In the genomic region with DNA sequence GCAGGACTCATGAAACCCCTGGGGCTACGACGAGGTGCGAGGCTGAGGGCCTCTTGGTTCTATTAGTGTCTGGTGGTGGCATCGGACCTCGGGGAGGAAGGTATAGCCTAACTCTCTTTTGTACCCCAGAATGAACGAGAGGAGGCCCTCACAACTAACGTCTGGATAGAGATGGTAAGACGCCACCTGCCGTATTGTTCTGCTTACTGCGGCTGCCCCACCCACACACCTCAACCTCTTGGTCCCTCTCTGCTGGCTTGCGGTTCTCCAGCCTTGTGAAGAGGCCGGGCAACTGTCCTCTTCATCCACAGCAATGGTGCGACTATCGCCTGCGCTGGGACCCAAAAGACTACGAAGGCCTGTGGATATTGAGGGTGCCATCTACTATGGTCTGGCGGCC, we compare ENCODE assay signal across 11 mouse cellular contexts. TPM values are rescaled to one million over a fixed set of nuclear protein-coding genes. Genes with fewer than 3 reads are reported as not detected.
A peak's percentile ranks its signal among the peaks of the same experiment; 100 is the strongest.
DNase-seq lines count a peak whose midpoint lies in the region; ATAC-seq and TF ChIP-seq lines count a peak whose summit lies in the region.
"Had no signal": no experiment of that assay in that cellular context is flagged by ENCODE, and none has a peak within 500 bp of the region (broad histone marks: within the 10 kb centered on the region; RNA-seq: fewer than 3 reads in every experiment).

No protein-coding gene starts in this region.

- 30% methylated on average over 17 of the region's 17 CpGs for WGBS in heart, adult 2 months
- 25% methylated on average over 17 of the region's 17 CpGs for WGBS in lung, postnatal 0 days

- no peak overlapping the region for H3K4me3 ChIP-seq in heart, adult 2 months
- H3K4me3 ChIP-seq in lung, postnatal 0 days (ENCODE audit: low read depth, low read length): no peak overlapping the region
- H3K4me3 ChIP-seq: embryonic facial prominence, embryonic 12.5 days had no signal

- no peak for TF ChIP-seq EP300 in heart, adult 2 months (IDR thresholded peaks at IDR 0.05; ENCODE audit: insufficient read depth, low read depth, low read length)
- TF ChIP-seq EP300 in lung, postnatal 0 days (IDR thresholded peaks at IDR 0.05): no peak

- intact Hi-C loops in heart, adult 2 months (cut with DNase I): no loop called here

- no peak overlapping the region for H3K9ac ChIP-seq in heart, adult 2 months (ENCODE audit: low read depth, low read length)
- no peak overlapping the region for H3K9ac ChIP-seq in lung, postnatal 0 days (replicated peaks; ENCODE audit: low read depth)

- no peaks in the 10 kb centered on the region for H3K36me3 ChIP-seq in heart, adult 2 months (ENCODE audit: control insufficient read depth, insufficient read depth, low read length)
- H3K36me3 ChIP-seq in lung, postnatal 0 days (ENCODE audit: insufficient read depth, low read length): no peaks in the 10 kb centered on the region
- H3K36me3 ChIP-seq: embryonic facial prominence, embryonic 12.5 days had no signal

- TF ChIP-seq POLR2A in heart, adult 2 months (IDR thresholded peaks at IDR 0.05; ENCODE audit: insufficient read depth, low read depth, low read length): no peak

- no peaks in the 10 kb centered on the region for H3K27me3 ChIP-seq in heart, adult 2 months (ENCODE audit: control insufficient read depth, insufficient read depth, low read length)
- H3K27me3 ChIP-seq in lung, postnatal 0 days (replicated peaks; ENCODE audit: insufficient read depth, low read length): 0 out of 2 replicates have a peak, but pooled peaks cover 6% of the 10 kb centered on the region

- H3K27ac ChIP-seq in heart, adult 2 months: no peak overlapping the region
- no peak overlapping the region for H3K27ac ChIP-seq in lung, postnatal 0 days (ENCODE audit: low read length)
- H3K27ac ChIP-seq: embryonic facial prominence, embryonic 12.5 days had no signal

- no peak for ATAC-seq in lung, postnatal 0 days
- ATAC-seq in megakaryocyte progenitor cell, adult 5-6 weeks (replicated peaks; ENCODE audit: poor library complexity): peak; percentile 86

- H3K4me1 ChIP-seq in heart, adult 2 months (ENCODE audit: control insufficient read depth, insufficient read depth, low read length): no peaks in the 10 kb centered on the region
- no peaks in the 10 kb centered on the region for H3K4me1 ChIP-seq in lung, postnatal 0 days (ENCODE audit: insufficient read depth, low read depth, low read length)

- H3K9me3 ChIP-seq in lung, postnatal 0 days (ENCODE audit: low read length): no peaks in the 10 kb centered on the region
- H3K9me3 ChIP-seq: embryonic facial prominence, embryonic 12.5 days had no signal

- H3K79me2 ChIP-seq in heart, adult 2 months (replicated peaks; ENCODE audit: control insufficient read depth, insufficient read depth, low read length): no peaks in the 10 kb centered on the region

- peak; percentile 40 for TF ChIP-seq CTCF in heart, adult 2 months (IDR thresholded peaks at IDR 0.05)
- peak; percentile 56 for TF ChIP-seq CTCF in lung, postnatal 0 days (IDR thresholded peaks at IDR 0.05)

- DNase-seq in heart, adult 2 months: no peak
- DNase-seq in heart, adult 18-20 months: no peak
- peak; percentile 20 for DNase-seq in lung, postnatal 0 days (ENCODE audit: low spot score)
- no peak for DNase-seq in lung, postnatal 25 days (ENCODE audit: low spot score)
- peak; percentile 46 for DNase-seq in embryo, embryonic 10.5 days (ENCODE audit: low spot score)
- DNase-seq in cerebellum, adult 8-10 months: no peak
- DNase-seq in testis, postnatal 14 days (ENCODE audit: low spot score): no peak
- DNase-seq: heart, adult 11 months had no signal

- no peak overlapping the region for H3K4me2 ChIP-seq in lung, postnatal 0 days (replicated peaks; ENCODE audit: low read depth, low read length)
- H3K4me2 ChIP-seq: embryonic facial prominence, embryonic 12.5 days had no signal

RNA-seq across cellular contexts. Expression of a gene that starts 1.9 kb away (rescaled TPM):
- total RNA-seq in heart, adult 2 months (2021): not detected
- not detected in 2 replicates for polyA plus RNA-seq in heart, adult 2 months (2012; rRNA removed)
- not detected for total RNA-seq in heart, adult 18-20 months (2021)
- 0.04 TPM in 1 of 2 replicates, not detected in the other for polyA plus RNA-seq in lung, postnatal 0 days (2015; fragmentation: Nextera tagmentation; extraction: Ambion mirVana)
- not detected in 2 replicates for total RNA-seq in megakaryocyte progenitor cell, adult 5-6 weeks (2015)
- total RNA-seq in megakaryocyte progenitor cell, adult 5-6 weeks (2017): not detected in 2 replicates
- polyA plus RNA-seq: neural tube, embryonic 14.5 days had no signal

RNA-seq across cellular contexts. Expression of a gene that starts 7.4 kb away (rescaled TPM):
- total RNA-seq in heart, adult 2 months (2021): 10 to 100 TPM; 44.1 to 47.2 TPM
- 25.8 and 37.2 TPM in 2 replicates for polyA plus RNA-seq in heart, adult 2 months (2012; rRNA removed)
- total RNA-seq in heart, adult 18-20 months (2021): 10 to 100 TPM; 50.2 to 51.8 TPM
- polyA plus RNA-seq in lung, postnatal 0 days (2015; fragmentation: Nextera tagmentation; extraction: Ambion mirVana): 110 and 118 TPM in 2 replicates
- total RNA-seq in megakaryocyte progenitor cell, adult 5-6 weeks (2015): 79.1 and 84.7 TPM in 2 replicates
- total RNA-seq in megakaryocyte progenitor cell, adult 5-6 weeks (2017): 160 and 176 TPM in 2 replicates

RNA-seq across cellular contexts. Expression of a gene that starts 15.9 kb away (rescaled TPM):
- not detected for total RNA-seq in heart, adult 2 months (2021)
- polyA plus RNA-seq in heart, adult 2 months (2012; rRNA removed): not detected in 2 replicates
- total RNA-seq in heart, adult 18-20 months (2021): not detected
- not detected in 2 replicates for polyA plus RNA-seq in lung, postnatal 0 days (2015; fragmentation: Nextera tagmentation; extraction: Ambion mirVana)
- total RNA-seq in megakaryocyte progenitor cell, adult 5-6 weeks (2015): not detected in 2 replicates
- total RNA-seq in megakaryocyte progenitor cell, adult 5-6 weeks (2017): not detected in 2 replicates
- polyA plus RNA-seq: neural tube, embryonic 14.5 days had no signal

RNA-seq across cellular contexts. Expression of a gene that starts 23.2 kb away (rescaled TPM):
- not detected for total RNA-seq in heart, adult 2 months (2021)
- polyA plus RNA-seq in heart, adult 2 months (2012; rRNA removed): not detected in 2 replicates
- total RNA-seq in heart, adult 18-20 months (2021): not detected
- not detected in 2 replicates for polyA plus RNA-seq in lung, postnatal 0 days (2015; fragmentation: Nextera tagmentation; extraction: Ambion mirVana)
- total RNA-seq in megakaryocyte progenitor cell, adult 5-6 weeks (2015): not detected in 2 replicates
- total RNA-seq in megakaryocyte progenitor cell, adult 5-6 weeks (2017): not detected in 2 replicates

RNA-seq across cellular contexts. Expression of a gene that starts 50.0 kb away (rescaled TPM):
- total RNA-seq in heart, adult 2 months (2021): not detected
- 0.09 and 0.31 TPM in 2 replicates for polyA plus RNA-seq in heart, adult 2 months (2012; rRNA removed)
- not detected for total RNA-seq in heart, adult 18-20 months (2021)
- polyA plus RNA-seq in lung, postnatal 0 days (2015; fragmentation: Nextera tagmentation; extraction: Ambion mirVana): 0.17 and 0.39 TPM in 2 replicates
- total RNA-seq in megakaryocyte progenitor cell, adult 5-6 weeks (2015): not detected in 2 replicates
- not detected in 2 replicates for total RNA-seq in megakaryocyte progenitor cell, adult 5-6 weeks (2017)

Comparison
In these comparisons a context has a peak if more than half of its experiments do, and no peak if none do; other contexts are left out.
1. DNase-seq: peak in lung, postnatal 0 days (single experiment) and embryo, embryonic 10.5 days (single experiment); none in heart, adult 2 months (0 of 2), heart, adult 18-20 months (0 of 2), lung, postnatal 25 days (single experiment), cerebellum, adult 8-10 months (single experiment) and testis, postnatal 14 days (single experiment).